Mouse (Mus musculus): ENCODE data around the gene Thnsl1. TPM values are rescaled to one million over a fixed set of nuclear protein-coding genes. Genes with fewer than 3 reads are reported as not detected.

Gene Thnsl1
- 15.4 and 15.7 TPM in 2 replicates for polyA plus RNA-seq (2012; rRNA removed)

DNA sequence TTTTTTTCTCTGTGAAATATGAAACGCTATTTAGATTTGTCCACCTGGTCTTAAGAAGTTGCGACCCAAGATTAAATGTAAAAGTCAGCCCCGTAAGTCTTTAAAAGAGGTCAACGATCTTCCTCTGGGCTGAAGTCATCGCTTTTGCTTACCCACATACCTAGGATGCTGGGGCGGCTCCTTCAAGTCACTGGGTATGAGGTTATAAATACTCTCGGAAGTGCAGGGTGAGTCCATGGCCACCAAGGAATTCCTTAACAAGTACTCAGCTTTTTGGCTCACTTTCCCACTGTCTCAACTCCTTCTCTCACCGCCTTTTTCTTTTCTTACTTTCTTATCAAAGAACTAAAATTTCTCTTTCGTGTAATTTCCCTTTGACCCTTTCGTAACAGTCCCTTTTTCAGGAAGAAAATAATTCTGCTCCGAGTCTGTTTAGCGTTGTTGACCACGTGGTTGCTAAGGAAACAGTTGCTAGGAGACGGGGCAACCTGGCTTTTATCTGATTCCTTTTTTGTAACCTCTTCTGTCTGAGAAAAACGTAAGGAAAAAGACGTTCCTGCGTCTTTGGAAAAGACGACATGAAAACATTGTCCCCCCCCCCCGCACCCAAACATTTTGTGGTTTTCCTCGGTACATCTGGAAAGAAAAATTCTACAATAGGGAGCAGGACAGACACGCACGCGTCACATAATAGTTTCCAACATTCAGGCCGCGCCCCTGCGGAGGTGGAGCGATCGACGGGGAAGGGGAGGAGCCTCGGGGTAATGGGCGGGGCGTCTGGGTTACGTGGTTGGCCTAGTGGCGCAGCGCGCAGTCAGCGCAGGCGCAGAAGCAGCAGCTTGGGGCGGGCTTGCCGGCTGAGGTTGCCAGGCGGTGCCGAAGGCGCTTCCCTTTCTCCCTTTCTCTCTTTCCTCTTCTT is at the start of gene Thnsl1, which contains the start of gene Enkur:
TSS of gene Thnsl1 (plus strand) at position 813 of the 919 bp plus-strand sequence.
TSS of gene Enkur (minus strand) at position 454 of the 919 bp plus-strand sequence.
- TF ChIP-seq POLR2A (IDR thresholded peaks at IDR 0.05; ENCODE audit: borderline replicate concordance, extremely low read depth, insufficient read depth, insufficient read length, poor library complexity, severe bottlenecking) (peak; percentile 98), CTCF (IDR thresholded peaks at IDR 0.05; ENCODE audit: borderline replicate concordance, extremely low read depth, insufficient read depth, insufficient read length) (no peak)
- peak; percentile 99 for DNase-seq (ENCODE audit: low read depth)

DNA sequence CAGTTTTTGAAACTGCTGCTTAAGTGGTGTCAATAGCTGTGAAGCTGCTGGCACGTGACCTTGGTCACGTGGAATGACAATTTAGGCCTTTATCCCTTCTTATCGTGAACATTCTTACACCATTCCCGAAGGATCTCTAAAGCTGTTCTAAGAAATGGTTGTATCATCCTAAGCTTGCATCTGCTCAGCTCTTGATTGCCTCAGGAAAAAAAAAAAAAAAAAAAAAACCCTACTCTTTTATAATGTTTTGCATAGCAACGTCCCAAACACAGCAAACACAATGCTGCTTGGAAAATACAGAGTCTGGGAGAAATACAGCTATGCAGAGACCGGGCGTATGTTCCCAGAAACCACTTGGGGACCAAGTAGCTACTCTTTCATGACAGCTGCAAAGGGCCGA is 41.2 kb upstream of the Thnsl1 start:
- TF ChIP-seq CTCF (IDR thresholded peaks at IDR 0.05; ENCODE audit: borderline replicate concordance, extremely low read depth, insufficient read depth, insufficient read length), result no peak
- no peak for TF ChIP-seq POLR2A (IDR thresholded peaks at IDR 0.05; ENCODE audit: borderline replicate concordance, extremely low read depth, insufficient read depth, insufficient read length, poor library complexity, severe bottlenecking)
- DNase-seq (ENCODE audit: low read depth), result no peak

DNA sequence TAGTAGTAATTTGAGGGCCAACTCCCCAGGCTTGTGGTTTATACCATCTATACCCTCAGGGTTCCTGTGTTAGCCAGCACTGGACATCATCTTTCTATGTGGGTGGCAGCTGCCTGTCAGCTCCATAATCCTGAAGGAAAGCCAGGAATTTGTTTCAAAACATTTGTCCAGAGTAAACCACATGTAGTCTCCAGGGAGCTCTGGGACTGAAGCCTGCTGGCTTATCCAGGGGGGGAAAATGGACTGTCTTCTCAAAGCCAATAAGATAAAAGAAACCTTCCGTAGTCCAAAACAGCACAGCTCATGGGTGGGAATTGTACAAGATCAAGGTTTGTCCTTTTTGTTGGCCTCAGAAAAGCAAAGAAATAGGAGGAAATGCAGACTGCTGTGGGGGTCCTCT is 37.6 kb upstream of the Thnsl1 start:
- DNase-seq (ENCODE audit: low read depth), result no peak
- TF ChIP-seq CTCF (IDR thresholded peaks at IDR 0.05; ENCODE audit: borderline replicate concordance, extremely low read depth, insufficient read depth, insufficient read length), result no peak
- TF ChIP-seq POLR2A (IDR thresholded peaks at IDR 0.05; ENCODE audit: borderline replicate concordance, extremely low read depth, insufficient read depth, insufficient read length, poor library complexity, severe bottlenecking), result no peak

DNA sequence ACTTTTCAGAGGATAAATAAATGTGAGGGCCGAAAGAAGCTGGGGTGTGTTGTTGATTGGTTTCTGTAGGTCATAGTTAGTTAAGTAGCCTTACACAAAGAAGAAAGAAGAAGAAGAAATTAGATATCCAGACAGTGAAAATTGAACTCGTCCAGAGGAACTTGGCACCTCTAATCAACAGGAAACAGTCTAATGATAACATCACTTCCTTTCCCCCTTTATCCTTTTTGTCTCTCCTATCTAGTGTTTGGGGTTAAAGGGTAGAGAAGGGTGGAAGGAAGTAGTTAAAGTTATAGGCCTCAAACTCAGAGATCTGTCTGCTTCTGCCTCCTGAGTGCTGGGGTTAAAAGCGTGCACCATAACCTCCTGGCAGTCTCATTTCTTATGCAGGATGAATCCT is 32.7 kb upstream of the Thnsl1 start:
- DNase-seq (ENCODE audit: low read depth), result no peak
- TF ChIP-seq CTCF (IDR thresholded peaks at IDR 0.05; ENCODE audit: borderline replicate concordance, extremely low read depth, insufficient read depth, insufficient read length) (no peak), POLR2A (IDR thresholded peaks at IDR 0.05; ENCODE audit: borderline replicate concordance, extremely low read depth, insufficient read depth, insufficient read length, poor library complexity, severe bottlenecking) (no peak)

DNA sequence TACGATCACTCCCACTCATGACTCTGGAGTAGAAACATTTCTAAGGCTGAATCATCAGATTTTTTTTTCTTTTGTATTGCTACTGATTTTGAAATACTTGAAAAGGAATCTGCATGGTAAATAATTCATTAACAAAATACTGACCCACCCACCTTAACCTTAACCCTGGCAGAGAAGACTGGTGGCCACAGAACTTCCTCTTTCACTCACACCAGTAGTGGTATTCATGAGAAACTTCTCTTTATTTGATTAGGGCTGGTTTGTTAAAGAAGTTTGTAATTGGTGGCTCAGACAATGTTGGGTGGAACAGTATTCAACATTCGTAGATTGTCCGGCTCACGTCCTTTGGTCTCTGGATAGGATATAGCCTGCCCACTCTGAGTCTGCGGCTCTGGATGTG is 26.4 kb upstream of the Thnsl1 start:
- DNase-seq (ENCODE audit: low read depth), result no peak
- no peak for TF ChIP-seq POLR2A (IDR thresholded peaks at IDR 0.05; ENCODE audit: borderline replicate concordance, extremely low read depth, insufficient read depth, insufficient read length, poor library complexity, severe bottlenecking)
- TF ChIP-seq CTCF (IDR thresholded peaks at IDR 0.05; ENCODE audit: borderline replicate concordance, extremely low read depth, insufficient read depth, insufficient read length), result no peak

DNA sequence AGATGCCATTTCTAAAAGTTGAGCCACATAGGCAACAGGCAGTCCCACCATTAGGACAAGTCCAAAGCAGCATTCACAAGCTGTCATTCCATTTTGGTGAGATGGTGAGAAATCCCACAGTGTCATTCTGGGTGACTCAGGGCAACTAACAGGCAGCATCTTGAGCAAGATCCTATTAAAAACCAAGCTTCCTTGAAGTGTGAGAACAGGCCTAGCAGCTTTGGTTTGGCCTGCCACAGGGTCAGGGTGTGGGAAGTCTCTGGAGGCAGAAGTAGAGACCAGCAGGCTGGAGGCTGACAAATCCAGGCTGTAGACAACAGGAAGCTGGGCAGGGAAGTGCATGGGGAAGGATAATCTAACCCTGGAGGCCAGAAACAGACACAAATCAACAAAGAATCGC is 22.7 kb upstream of the Thnsl1 start:
- DNase-seq (ENCODE audit: low read depth), result no peak
- no peak for TF ChIP-seq CTCF (IDR thresholded peaks at IDR 0.05; ENCODE audit: borderline replicate concordance, extremely low read depth, insufficient read depth, insufficient read length)
- TF ChIP-seq POLR2A (IDR thresholded peaks at IDR 0.05; ENCODE audit: borderline replicate concordance, extremely low read depth, insufficient read depth, insufficient read length, poor library complexity, severe bottlenecking), result no peak

DNA sequence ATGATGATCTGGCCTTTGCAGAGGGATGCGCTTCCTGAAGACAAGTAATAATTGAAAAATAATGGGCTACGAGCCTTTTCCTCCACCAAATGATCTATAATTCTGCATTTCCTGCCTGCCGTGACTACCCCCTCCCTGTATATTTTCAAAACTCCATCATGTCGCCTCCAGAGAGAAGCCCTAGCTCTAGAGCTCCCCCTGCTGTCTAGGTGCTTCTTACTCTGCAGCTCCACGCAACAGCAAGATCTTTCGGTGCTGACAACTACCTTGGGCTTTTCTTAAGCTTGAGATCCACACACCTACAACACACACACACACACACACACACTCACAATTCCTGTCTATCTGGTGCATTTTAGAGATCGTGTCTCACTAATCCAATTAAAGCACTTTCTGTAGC is 17.9 kb upstream of the Thnsl1 start:
- peak; percentile 58 for DNase-seq (ENCODE audit: low read depth)
- TF ChIP-seq POLR2A (IDR thresholded peaks at IDR 0.05; ENCODE audit: borderline replicate concordance, extremely low read depth, insufficient read depth, insufficient read length, poor library complexity, severe bottlenecking) (no peak), CTCF (IDR thresholded peaks at IDR 0.05; ENCODE audit: borderline replicate concordance, extremely low read depth, insufficient read depth, insufficient read length) (peak; percentile 63)

DNA sequence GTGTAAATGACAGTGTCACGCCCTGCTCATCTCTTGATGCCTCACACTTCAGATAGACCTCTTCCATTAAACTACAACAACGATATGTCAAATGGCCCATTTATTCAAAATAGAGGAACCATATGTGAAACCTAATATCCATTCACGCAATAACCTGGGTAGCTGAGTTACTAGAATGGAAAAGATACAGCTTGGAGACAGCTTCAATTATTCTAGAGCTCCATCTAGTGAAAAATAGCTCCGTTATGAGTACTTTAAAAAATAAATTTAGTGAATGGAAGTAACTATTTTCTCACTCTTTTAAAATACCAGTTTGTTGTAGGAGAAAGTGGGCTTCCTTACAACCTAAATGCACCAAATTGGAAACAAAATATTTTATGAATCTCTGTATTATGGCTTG is 16.9 kb upstream of the Thnsl1 start:
- TF ChIP-seq CTCF (IDR thresholded peaks at IDR 0.05; ENCODE audit: borderline replicate concordance, extremely low read depth, insufficient read depth, insufficient read length) (no peak), POLR2A (IDR thresholded peaks at IDR 0.05; ENCODE audit: borderline replicate concordance, extremely low read depth, insufficient read depth, insufficient read length, poor library complexity, severe bottlenecking) (no peak)
- peak; percentile 62 for DNase-seq (ENCODE audit: low read depth)

DNA sequence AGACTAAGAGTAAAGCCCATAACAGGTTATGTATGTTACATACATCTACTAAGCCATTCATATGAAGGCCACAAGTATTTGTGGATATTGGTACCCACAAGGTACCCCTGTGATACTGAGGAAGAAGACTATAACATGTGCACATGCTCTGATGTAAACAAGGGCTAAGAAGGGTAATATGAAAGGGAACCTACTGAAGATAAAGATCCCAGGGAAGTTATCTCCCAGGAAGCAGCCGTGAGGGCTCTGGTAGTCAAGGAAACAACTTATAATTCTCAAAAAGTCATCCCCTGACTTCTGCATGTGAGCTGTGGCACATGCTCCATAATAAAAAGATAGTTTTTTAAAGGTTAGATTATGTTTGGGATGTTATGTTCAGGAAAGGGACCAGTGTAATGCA is 14.3 kb upstream of the Thnsl1 start:
- no peak for TF ChIP-seq POLR2A (IDR thresholded peaks at IDR 0.05; ENCODE audit: borderline replicate concordance, extremely low read depth, insufficient read depth, insufficient read length, poor library complexity, severe bottlenecking)
- no peak for TF ChIP-seq CTCF (IDR thresholded peaks at IDR 0.05; ENCODE audit: borderline replicate concordance, extremely low read depth, insufficient read depth, insufficient read length)
- no peak for DNase-seq (ENCODE audit: low read depth)

DNA sequence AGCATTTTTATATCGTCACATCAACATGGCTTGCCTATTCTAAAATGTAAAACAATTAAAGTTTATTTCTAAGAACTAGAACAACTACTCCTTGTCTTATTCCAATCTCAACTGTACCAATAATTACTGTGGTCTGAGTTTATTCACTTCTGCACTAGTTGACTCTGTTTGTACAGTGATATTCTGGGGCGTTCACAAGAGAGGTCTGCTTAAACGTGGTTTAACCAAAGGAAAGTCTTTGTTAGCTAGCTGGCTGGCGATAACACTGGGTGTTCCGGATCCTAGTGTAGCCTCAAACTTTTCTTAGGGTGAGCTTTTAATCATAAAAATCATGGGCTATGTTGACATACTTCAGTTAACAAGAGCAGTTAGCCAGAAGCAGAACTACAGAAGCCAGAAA is 10.3 kb upstream of the Thnsl1 start:
- TF ChIP-seq CTCF (IDR thresholded peaks at IDR 0.05; ENCODE audit: borderline replicate concordance, extremely low read depth, insufficient read depth, insufficient read length) (no peak), POLR2A (IDR thresholded peaks at IDR 0.05; ENCODE audit: borderline replicate concordance, extremely low read depth, insufficient read depth, insufficient read length, poor library complexity, severe bottlenecking) (no peak)
- DNase-seq (ENCODE audit: low read depth), result no peak

DNA sequence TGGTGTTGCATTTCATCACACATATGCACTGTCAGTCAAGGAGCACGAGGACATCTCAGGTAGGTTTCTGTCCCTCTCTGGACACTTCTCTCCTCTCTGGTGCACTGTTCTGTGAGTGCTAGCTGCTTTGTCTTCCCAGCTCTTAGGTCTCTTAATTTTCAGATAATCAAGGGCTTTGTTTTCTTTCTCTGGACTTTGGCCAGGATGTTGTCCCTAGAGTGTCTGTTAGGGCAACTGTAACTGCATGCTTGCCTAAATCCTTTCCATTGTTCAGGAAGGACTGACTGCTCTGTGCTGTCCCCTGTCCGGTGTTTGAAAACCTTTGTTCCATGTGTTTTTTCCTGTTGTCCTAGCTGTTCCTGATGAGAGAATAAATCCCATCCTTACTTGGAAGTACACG is 6.5 kb upstream of the Thnsl1 start:
- TF ChIP-seq CTCF (IDR thresholded peaks at IDR 0.05; ENCODE audit: borderline replicate concordance, extremely low read depth, insufficient read depth, insufficient read length) (no peak), POLR2A (IDR thresholded peaks at IDR 0.05; ENCODE audit: borderline replicate concordance, extremely low read depth, insufficient read depth, insufficient read length, poor library complexity, severe bottlenecking) (no peak)
- no peak for DNase-seq (ENCODE audit: low read depth)

DNA sequence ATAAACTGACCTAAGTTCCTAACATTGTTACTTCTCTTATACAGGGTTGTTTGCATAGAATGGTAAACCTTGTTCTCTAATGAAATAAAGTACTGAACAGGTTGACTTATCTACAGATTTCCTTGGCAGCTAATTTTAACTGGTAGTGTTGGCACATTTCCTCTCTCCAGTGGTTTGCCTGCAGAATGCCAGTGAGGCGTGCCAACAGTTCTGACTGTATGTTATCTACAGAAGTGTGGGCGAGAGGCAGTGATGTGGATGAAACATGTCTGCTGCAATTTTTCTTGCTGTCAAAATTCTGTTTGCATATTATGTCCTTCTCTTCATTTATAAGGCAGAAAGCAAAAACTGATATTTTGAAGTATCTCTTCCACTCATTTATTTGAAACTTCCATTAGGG is 2.8 kb upstream of the Thnsl1 start:
- no peak for TF ChIP-seq POLR2A (IDR thresholded peaks at IDR 0.05; ENCODE audit: borderline replicate concordance, extremely low read depth, insufficient read depth, insufficient read length, poor library complexity, severe bottlenecking)
- TF ChIP-seq CTCF (IDR thresholded peaks at IDR 0.05; ENCODE audit: borderline replicate concordance, extremely low read depth, insufficient read depth, insufficient read length), result no peak
- peak; percentile 27 for DNase-seq (ENCODE audit: low read depth)

All from brain, embryonic 14.5 days (tissue).